Mouse (Mus musculus) gastrocnemius, postnatal 10 days (tissue): Measurements from ENCODE around the gene Fkbp1b. TPM values are rescaled to one million over a fixed set of nuclear protein-coding genes. Genes with fewer than 3 reads are reported as not detected.
"Not testable (repeated sequence)": the region's sequence is repeated elsewhere in the genome, so short reads cannot be mapped to it uniquely, and the experiment has no call there.

Experiments used
- DNase-seq: peaks from one replicate; pipeline ENCODE4 v3.0.0; 2021; ENCODE audit warnings: mixed read lengths
- total RNA-seq, 2 experiments: library from RNA; stranded (reverse); gene quantifications; 2 replicates each; pipeline ENCODE4 v1.2.3; 2021

Gene Fkbp1b
- total RNA-seq, 2 experiments from 2014 or later, result 2.6 to 2.9 TPM

- DNase-seq, result peak; percentile 80
Observed at GRCm38 (mm10) chr12:4842890-4843597, 1.7 kb upstream of the Fkbp1b start, which contains the start of gene Wdcp. Wdcp (plus strand) TSS chr12:4843303.

- DNase-seq, result no peak
Observed at GRCm38 (mm10) chr12:4842456-4842855, 1.1 kb upstream of the Fkbp1b start.

- DNase-seq, result no peak
Observed at GRCm38 (mm10) chr12:4840741-4841140, 650 bp downstream of the Fkbp1b start.

GRCm38 (mm10) chr12:4840010-4840409 lies 1.4 kb downstream of the Fkbp1b start:
- no peak for DNase-seq

GRCm38 (mm10) chr12:4836959-4837358 lies 4.4 kb downstream of the Fkbp1b start:
- no peak for DNase-seq

GRCm38 (mm10) chr12:4827256-4827655 lies 14.1 kb downstream of the Fkbp1b start:
- no peak for DNase-seq

- peak; percentile 99 for DNase-seq
Observed at GRCm38 (mm10) chr12:4817361-4818101, 23.9 kb downstream of the Fkbp1b start, which contains the start of gene Sf3b6. Sf3b6 (plus strand) TSS chr12:4817544.

GRCm38 (mm10) chr12:4816680-4817360 lies 24.6 kb downstream of the Fkbp1b start:
- DNase-seq, result no peak

- DNase-seq, result peak; percentile 66
Observed at GRCm38 (mm10) chr12:4813636-4814035, 27.8 kb downstream of the Fkbp1b start.

GRCm38 (mm10) chr12:4811705-4812104 lies 29.7 kb downstream of the Fkbp1b start:
- no peak for DNase-seq

GRCm38 (mm10) chr12:4811036-4811435 lies 30.4 kb downstream of the Fkbp1b start:
- DNase-seq, result no peak

- DNase-seq, result not testable (repeated sequence)
Observed at GRCm38 (mm10) chr12:4797471-4797870, 43.9 kb downstream of the Fkbp1b start.

GRCm38 (mm10) chr12:4793718-4794117 lies 47.7 kb downstream of the Fkbp1b start:
- DNase-seq, result peak; percentile 27

- not testable (repeated sequence) for DNase-seq
Observed at GRCm38 (mm10) chr12:4788128-4788527, 53.3 kb downstream of the Fkbp1b start.

- no peak for DNase-seq
Observed at GRCm38 (mm10) chr12:4784466-4784865, 56.9 kb downstream of the Fkbp1b start.

- no peak for DNase-seq
Observed at GRCm38 (mm10) chr12:4783598-4783997, 57.8 kb downstream of the Fkbp1b start.

Other genes starting within 250 kb of the Fkbp1b start
- gene Itsn2, start 249.0 kb downstream of the Fkbp1b start, total RNA-seq, result 10 to 100 TPM; 24.5 to 33.2 TPM
- not detected for gene Gm3625, start 248.7 kb downstream of the Fkbp1b start, total RNA-seq
- under 1 TPM; 0.14 to 0.27 TPM for gene Fam228a, start 103.2 kb downstream of the Fkbp1b start, total RNA-seq
- 1 to 10 TPM; 1.9 to 2.6 TPM for gene Pfn4, start 72.6 kb downstream of the Fkbp1b start, total RNA-seq
- gene Fam228b, start 72.3 kb downstream of the Fkbp1b start, total RNA-seq, result 1 to 10 TPM; 4.6 to 7.8 TPM
- gene Sf3b6, start 24.0 kb downstream of the Fkbp1b start, total RNA-seq, result 10 to 100 TPM; 55.5 to 64.4 TPM
- gene Wdcp, start 1.7 kb upstream of the Fkbp1b start, total RNA-seq, result 1 to 10 TPM; 4.8 to 6.0 TPM
- gene Mfsd2b, start 32.8 kb upstream of the Fkbp1b start, total RNA-seq, result 1 to 10 TPM in 1 of 2 experiments, under 1 TPM in 1; 0.78 to 1.3 TPM
- gene Ubxn2a, start 66.1 kb upstream of the Fkbp1b start, total RNA-seq, result 10 to 100 TPM; 44.6 to 53.0 TPM
- 10 to 100 TPM; 25.5 to 28.7 TPM for gene Atad2b, start 75.8 kb upstream of the Fkbp1b start, total RNA-seq